Mouse (Mus musculus): ENCODE results near the gene Tmem92. TPM values are rescaled to one million over a fixed set of nuclear protein-coding genes. Genes with fewer than 3 reads are reported as not detected.

The Tmem92 gene
- polyA plus RNA-seq (2012; ENCODE audit: low replicate concordance), result not detected in 2 replicates

GRCm38 (mm10) chr11:94782603-94783002 is at the start of gene Tmem92:
Gene Tmem92, minus strand, starts transcription at chr11:94782703.

GRCm38 (mm10) chr11:94741732-94742272 is 40.7 kb downstream of the Tmem92 start, which contains the start of gene Cdc34b:
Gene Cdc34b, plus strand, starts transcription at chr11:94741782.

Other genes with a start within 250 kb of the Tmem92 start
- gene Rsad1, start 233.4 kb downstream of the Tmem92 start, polyA plus RNA-seq (2012; ENCODE audit: low replicate concordance), result 1.5 and 1.6 TPM in 2 replicates
- 0.31 and 0.75 TPM in 2 replicates for gene Chad, start 217.7 kb downstream of the Tmem92 start, polyA plus RNA-seq (2012; ENCODE audit: low replicate concordance)
- 137 and 196 TPM in 2 replicates for gene Acsf2, start 180.8 kb downstream of the Tmem92 start, polyA plus RNA-seq (2012; ENCODE audit: low replicate concordance)
- 38.7 and 80.5 TPM in 2 replicates for gene Lrrc59, start 152.9 kb downstream of the Tmem92 start, polyA plus RNA-seq (2012; ENCODE audit: low replicate concordance)
- gene Mrpl27, start 128.9 kb downstream of the Tmem92 start, polyA plus RNA-seq (2012; ENCODE audit: low replicate concordance), result 11.0 and 35.8 TPM in 2 replicates
- 1.1 and 4.2 TPM in 2 replicates for gene Eme1, start 128.7 kb downstream of the Tmem92 start, polyA plus RNA-seq (2012; ENCODE audit: low replicate concordance)
- 27.7 and 40.0 TPM in 2 replicates for gene Xylt2, start 105.2 kb downstream of the Tmem92 start, polyA plus RNA-seq (2012; ENCODE audit: low replicate concordance)
- not detected in 2 replicates for gene Gm11541, start 78.2 kb downstream of the Tmem92 start, polyA plus RNA-seq (2012; ENCODE audit: low replicate concordance)
- gene Cdc34b, start 40.9 kb downstream of the Tmem92 start, polyA plus RNA-seq (2012; ENCODE audit: low replicate concordance), result not detected in 2 replicates
- gene Col1a1, start 153.5 kb upstream of the Tmem92 start, polyA plus RNA-seq (2012; ENCODE audit: low replicate concordance), result 0.81 and 0.82 TPM in 2 replicates
- not detected in 2 replicates for gene Hils1, start 184.9 kb upstream of the Tmem92 start, polyA plus RNA-seq (2012; ENCODE audit: low replicate concordance)
- not detected in 2 replicates for gene Sgca, start 193.6 kb upstream of the Tmem92 start, polyA plus RNA-seq (2012; ENCODE audit: low replicate concordance)
- gene Ppp1r9b, start 208.3 kb upstream of the Tmem92 start, polyA plus RNA-seq (2012; ENCODE audit: low replicate concordance), result 224 and 401 TPM in 2 replicates
- gene Samd14, start 227.2 kb upstream of the Tmem92 start, polyA plus RNA-seq (2012; ENCODE audit: low replicate concordance), result 14.1 and 40.7 TPM in 2 replicates

Measured in hematopoietic multipotent progenitor cell, adult 10-12 weeks (in vitro differentiated cells).